Mouse (Mus musculus) adipocyte (in vitro differentiated cells): Measurements from ENCODE around the gene Hoxd13.

Experiments
- DNase-seq: peaks from one replicate; pipeline ENCODE4 v3.0.0-alpha.2; 2016; ENCODE audit warnings: low spot score

Gene Hoxd13

DNA sequence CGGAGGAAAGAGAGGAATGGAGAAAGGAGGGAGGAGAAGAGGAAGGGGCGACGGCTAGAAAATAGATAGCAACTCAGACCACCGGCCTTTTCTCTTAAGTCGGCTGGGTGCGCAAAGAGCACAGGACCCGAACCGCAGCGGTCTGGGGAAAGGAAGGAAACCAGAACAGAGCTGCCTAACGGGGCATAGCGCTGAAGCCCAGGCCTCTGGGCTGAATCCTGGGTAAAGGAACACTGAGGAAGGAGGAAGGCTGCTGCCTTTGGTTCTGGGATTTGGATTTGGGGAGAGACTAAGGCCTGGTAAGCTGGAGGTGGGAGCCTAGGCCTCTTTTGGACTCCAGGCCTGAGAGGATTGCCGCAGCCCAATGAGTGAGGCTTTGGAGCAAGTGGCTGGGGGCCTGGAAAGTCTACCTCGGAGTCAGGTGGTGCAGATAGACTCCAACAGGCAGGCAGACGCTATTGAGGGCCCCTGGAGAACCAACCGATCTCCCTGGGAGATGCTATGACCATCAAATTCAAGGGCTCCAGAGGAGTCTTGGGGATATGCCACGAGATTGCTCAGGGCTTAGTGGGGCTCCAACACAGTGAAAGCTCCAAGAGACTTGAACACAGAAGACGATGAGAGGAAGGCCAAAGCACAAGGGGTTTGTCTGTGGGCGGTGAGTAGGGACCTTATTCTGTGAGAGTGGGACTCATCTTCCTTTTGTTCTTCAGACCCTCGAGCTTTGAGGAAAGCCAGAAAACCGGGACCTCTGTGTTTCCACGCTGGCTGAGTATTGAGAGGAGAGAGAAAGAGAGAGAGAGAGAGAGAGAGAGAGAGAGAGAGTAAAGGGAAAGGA lies 12.7 kb downstream of the Hoxd13 start:
- no peak for DNase-seq

DNA sequence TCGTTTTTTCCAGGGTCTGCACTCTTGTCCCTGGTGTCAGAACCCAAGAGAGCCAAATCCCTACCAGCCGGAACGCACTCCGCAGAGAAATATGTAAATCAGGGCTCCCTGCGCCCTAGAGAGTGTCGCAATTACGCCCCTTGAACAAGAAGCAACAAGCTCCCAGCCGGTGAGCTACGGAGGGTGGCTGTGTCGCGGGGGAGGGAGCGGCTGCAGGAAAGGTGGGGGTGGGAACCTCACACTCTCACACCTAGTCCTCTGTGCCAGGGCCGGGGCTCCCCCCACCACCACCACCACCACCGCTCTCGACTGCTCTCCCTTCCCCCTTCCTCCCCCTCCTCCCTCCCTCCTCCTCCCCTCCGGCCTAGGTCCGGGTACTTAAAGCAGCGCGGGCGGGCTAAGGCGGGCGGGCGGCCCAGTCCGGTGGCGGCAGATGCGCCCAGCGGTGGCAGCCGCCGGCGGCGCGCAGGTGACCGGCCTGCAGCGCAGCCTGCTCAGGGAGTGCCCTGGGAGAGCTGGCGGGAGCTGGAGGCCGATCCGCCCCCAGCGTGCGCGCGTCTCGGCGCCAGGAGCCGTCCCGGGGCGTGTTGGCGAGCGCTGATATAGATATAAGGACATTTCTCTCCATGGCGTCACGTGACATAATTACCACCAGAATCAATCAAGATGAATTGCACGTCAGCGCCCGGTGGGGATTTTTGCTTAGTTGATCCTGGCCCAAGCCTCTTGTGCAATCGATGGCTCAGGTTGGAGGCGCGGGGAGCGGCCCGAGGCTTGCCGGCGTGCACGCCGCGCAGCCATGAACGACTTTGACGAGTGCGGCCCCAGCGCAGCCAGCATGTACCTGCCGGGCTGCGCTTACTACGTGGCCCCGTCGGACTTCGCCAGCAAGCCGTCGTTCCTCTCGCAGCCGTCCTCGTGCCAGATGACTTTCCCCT lies 13.8 kb downstream of the Hoxd13 start:
- DNase-seq, result no peak

GRCm38 (mm10) chr2:74682796-74683195 lies 14.7 kb downstream of the Hoxd13 start:
- DNase-seq, result no peak

- DNase-seq, result no peak
Observed at GRCm38 (mm10) chr2:74683471-74683951, 15.4 kb downstream of the Hoxd13 start.

DNA sequence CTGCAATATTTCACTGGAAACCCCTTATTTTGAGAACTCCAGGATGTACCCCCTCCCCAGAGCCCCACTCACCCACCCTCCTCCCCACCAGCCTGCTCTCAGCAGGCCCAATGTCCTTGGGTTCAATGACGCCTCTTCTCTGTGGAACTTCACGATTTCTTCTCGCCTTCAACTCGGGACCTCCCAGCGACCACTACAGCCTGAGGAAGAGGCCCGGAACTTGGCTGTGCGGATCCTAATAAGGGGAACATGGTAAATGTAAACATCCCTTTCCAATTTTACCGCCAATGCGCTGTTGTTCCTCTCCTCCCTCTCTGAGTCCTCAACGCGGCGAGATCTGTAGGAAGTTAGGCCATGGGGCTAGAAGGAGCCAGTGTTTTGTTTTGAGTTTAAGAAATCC lies 16.0 kb downstream of the Hoxd13 start:
- no peak for DNase-seq

DNA sequence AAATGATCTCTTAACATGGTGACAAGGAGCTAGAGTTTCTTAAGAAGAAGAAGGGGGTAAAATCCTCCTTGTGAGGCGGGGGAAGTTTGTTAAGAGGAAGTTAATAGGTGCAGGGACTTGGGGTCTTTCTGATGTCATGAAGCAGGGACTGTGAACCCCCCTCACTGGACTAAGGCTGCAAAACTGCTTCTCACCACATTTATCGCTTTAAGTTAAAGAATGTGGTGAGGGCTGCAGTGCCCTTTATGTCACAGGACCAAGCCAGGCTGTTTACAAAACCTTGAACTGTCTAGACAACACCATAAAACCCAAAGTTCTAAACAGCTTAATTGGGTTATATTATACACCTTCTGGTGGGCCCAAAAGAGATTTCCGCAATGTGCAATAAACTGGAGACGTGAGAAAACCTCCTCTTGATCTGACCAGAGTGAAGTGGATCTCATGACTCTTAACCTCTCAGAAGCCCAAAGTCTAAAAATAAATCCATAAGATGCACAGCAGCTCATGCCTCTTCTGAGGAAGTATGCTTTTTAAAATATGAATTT lies 17.0 kb downstream of the Hoxd13 start:
- DNase-seq, result no peak

GRCm38 (mm10) chr2:74686301-74686987 lies 18.3 kb downstream of the Hoxd13 start:
- DNase-seq, result peak; percentile 82

DNA sequence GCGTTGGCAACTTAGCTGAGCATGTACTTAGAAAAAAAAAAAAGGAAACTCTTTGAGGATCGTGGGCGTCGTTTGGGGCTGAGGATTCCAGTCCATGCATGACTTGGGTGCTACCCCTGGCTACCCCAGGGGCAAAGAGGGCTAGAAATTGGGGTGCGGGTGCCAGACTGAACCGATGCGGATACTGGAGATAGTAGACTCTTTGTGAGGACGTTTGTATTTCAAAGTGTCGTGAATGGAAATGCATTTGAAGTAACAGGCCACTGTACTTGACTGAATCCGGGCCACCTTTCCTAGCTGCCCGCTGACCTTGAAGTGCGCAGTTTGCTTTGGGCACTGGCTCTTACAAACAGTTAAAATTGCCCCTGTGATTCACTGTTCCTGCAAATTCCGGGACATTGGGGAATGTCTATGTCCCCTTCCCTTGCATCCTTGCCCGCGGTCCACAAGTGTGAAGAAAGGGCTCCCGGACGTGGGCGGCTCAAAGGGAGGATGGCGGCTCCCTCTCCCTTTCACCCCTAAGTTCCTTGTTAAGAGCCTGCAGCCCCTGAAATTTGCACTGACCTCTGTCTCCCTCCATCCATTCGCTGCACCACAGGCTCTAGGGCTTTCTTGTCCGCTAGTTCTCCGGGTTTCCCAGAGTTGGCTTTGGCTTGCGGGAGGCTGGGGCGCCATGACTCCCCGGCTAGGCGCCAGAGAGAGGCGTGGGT lies 19.0 kb downstream of the Hoxd13 start:
- DNase-seq, result no peak

GRCm38 (mm10) chr2:74687698-74688555 lies 19.8 kb downstream of the Hoxd13 start:
- DNase-seq, result no peak

DNA sequence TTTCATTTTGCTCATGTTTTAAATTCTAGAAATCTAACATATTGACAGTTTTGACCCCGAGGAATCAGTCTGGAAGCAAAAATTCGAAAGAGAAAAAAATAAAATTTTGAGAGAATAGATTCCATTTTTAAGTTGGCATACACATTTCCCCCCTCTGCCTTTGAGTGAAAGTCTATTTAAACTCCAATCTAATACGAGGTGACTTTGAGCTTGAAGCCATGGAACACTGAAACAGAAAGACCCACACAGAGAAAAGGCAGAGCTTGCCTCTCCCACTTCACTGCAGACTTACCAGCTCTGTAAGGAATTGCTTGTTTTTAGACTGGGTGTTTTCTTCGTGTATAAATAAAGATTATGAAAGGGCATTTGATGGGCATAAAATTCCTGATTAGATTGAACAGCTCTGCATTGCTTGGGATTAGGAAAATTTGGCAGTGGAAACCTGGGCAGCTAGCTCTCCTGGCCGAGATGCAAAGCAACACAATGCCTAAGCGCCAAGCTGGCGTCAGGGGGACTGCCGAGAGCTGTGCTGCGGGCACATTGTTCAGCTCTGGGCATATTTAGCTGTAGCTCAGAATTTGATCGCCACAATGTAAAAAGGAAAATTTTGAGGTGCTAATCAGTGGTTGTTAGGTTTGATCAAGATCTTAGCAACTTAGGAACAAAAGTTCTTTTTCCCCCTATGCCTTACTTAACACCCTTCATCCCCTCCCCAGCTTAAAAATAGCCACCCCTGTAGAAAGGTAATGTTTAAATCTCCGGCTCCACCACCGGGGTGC lies 20.9 kb downstream of the Hoxd13 start:
- no peak for DNase-seq

- DNase-seq, result no peak
Observed at GRCm38 (mm10) chr2:74689574-74690337, 21.6 kb downstream of the Hoxd13 start.

- no peak for DNase-seq
Observed at GRCm38 (mm10) chr2:74690338-74690716, 22.2 kb downstream of the Hoxd13 start.

DNA sequence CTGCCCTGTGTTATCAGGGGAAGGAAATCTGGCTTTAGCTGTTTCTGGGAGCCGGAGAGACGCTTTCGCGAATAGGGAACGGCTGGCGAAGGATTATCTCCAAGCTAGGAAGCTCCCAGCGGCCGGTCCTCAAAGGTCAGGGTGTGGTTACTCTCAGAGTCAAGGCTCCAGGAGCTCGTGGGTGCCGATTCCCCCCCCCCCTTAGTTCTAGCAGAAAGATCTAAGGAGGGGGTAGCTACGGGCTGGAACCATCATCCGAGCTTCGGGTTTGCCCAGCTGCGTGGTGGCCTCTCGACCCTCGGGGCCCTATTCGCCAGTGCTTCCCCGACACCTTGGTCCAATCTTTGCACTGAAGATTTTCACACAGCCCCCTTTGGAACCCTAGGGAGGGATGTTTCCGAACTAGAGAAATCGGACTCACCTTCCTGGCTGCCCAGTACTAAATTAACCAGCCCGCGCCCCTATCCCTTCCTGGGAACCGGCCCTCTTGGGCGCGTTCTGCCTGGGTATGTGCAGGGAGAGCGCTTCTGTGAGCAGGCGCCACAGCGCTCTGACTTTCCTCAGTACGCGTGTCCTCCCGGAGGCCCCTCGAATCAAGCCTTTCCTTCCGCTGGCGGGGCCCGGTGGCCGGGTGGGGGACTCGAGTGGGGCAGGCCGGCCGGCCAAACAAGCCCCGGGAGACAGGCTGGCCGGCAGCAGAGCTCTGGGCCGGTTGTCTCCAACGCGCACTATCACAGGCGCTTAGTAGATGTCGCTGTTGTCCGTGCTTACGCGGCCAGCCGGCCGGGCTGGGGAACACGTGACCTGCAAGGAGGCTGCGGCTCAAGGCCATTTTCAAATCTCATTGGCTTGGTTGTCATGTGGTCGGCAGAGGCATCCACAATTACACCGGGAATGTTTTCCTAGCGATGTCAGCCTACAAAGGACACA lies 23.2 kb downstream of the Hoxd13 start, which contains the start of gene Hoxd10:
Gene Hoxd10 (plus strand): TSS at position 903 of the 930 bp plus-strand sequence.
- peak; percentile 55 for DNase-seq

GRCm38 (mm10) chr2:74691995-74692807 lies 24.1 kb downstream of the Hoxd13 start:
- DNase-seq, result no peak

DNA sequence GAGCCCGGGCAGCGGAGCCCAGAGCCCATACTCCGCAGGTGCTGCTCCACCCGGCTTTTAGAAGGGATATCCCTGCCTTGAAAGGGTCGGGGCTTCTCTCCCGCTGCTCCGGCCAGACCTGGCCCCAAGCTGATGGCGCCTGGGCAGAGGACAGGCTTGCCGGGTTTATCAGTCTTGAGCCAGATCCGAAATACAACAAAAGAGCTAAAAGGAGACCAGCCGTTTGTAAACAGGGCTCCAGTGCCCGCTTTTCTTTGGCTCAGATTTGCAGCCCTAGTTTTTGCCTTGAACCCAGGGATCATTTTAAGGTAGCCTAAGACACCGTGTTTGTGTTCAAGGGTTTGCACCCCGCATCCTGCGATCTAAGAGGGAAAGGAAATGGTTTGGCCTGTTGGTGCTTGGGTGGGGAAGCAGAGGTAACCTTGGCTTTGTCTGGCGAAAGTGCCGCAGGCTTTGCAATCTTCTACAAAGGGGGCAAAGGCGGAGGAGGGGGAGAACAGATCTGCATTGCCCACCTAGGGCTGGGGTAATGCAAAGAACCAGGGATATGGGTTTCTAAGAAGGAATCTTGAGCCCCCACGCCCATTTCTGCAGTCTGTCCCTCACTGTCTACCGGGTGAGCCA lies 24.8 kb downstream of the Hoxd13 start:
- DNase-seq, result no peak

GRCm38 (mm10) chr2:74693432-74693827 lies 25.3 kb downstream of the Hoxd13 start:
- DNase-seq, result no peak
